Mouse (Mus musculus): ENCODE results near the gene 2310022B05Rik. TPM values are rescaled to one million over a fixed set of nuclear protein-coding genes. Genes with fewer than 3 reads are reported as not detected.

Gene 2310022B05Rik
- total and polyA plus RNA-seq, 2 experiments from 2014 or later: 31.4 to 87.6 TPM

GRCm38 (mm10) chr8:124617266-124617869 is 45.8 kb downstream of the 2310022B05Rik start:
- ATAC-seq (ENCODE audit: low FRiP score) (peak; percentile 68), DNase-seq (ENCODE audit: low spot score) (peak; percentile 87)
- Histone ChIP-seq H3K4me2 (ENCODE audit: low read depth, low read length, poor library complexity, severe bottlenecking) (peak overlapping the region; percentile 56), H3K36me3 (ENCODE audit: insufficient read depth, low read length) (no peaks in the 10 kb centered on the region), H3K9ac (replicated peaks; ENCODE audit: low read length, poor library complexity, severe bottlenecking) (peak overlapping the region; percentile 46), H3K27me3 (ENCODE audit: insufficient read depth, low read length) (no peaks in the 10 kb centered on the region), H3K4me1 (ENCODE audit: insufficient read depth, low read length) (0 out of 2 replicates have a peak, but pooled peaks cover 4% of the 10 kb centered on the region), H3K27ac (ENCODE audit: low read depth, low read length) (peak overlapping the region; percentile 70), H3K4me3 (ENCODE audit: low read depth, low read length) (peak overlapping the region; percentile 18; the same call in 1 of the 2 replicates), H3K9me3 (ENCODE audit: low read length) (no peaks in the 10 kb centered on the region)
- 10% methylated on average over 17 of the region's 17 CpGs for WGBS
- peak; percentile 95 for TF ChIP-seq CTCF (IDR thresholded peaks at IDR 0.05)

- Histone ChIP-seq H3K9me3 (ENCODE audit: low read length) (no peaks in the 10 kb centered on the region), H3K27me3 (ENCODE audit: insufficient read depth, low read length) (no peaks in the 10 kb centered on the region), H3K4me3 (ENCODE audit: low read depth, low read length) (no peak overlapping the region), H3K9ac (replicated peaks; ENCODE audit: low read length, poor library complexity, severe bottlenecking) (no peak overlapping the region), H3K4me1 (ENCODE audit: insufficient read depth, low read length) (0 out of 2 replicates have a peak, but pooled peaks cover 4% of the 10 kb centered on the region), H3K4me2 (ENCODE audit: low read depth, low read length, poor library complexity, severe bottlenecking) (no peak overlapping the region), H3K36me3 (ENCODE audit: insufficient read depth, low read length) (no peaks in the 10 kb centered on the region), H3K27ac (ENCODE audit: low read depth, low read length) (no peak overlapping the region)
- WGBS: 84% methylated on average over 5 of the region's 6 CpGs
- ATAC-seq (ENCODE audit: low FRiP score): no peak
- DNase-seq (ENCODE audit: low spot score): no peak
- no peak for TF ChIP-seq CTCF (IDR thresholded peaks at IDR 0.05)
Measured at GRCm38 (mm10) chr8:124614325-124614724, 48.8 kb downstream of the 2310022B05Rik start.

- Histone ChIP-seq H3K27me3 (ENCODE audit: insufficient read depth, low read length) (no peaks in the 10 kb centered on the region), H3K9me3 (ENCODE audit: low read length) (no peaks in the 10 kb centered on the region), H3K4me2 (ENCODE audit: low read depth, low read length, poor library complexity, severe bottlenecking) (no peak overlapping the region), H3K9ac (replicated peaks; ENCODE audit: low read length, poor library complexity, severe bottlenecking) (no peak overlapping the region), H3K36me3 (ENCODE audit: insufficient read depth, low read length) (no peaks in the 10 kb centered on the region), H3K4me3 (ENCODE audit: low read depth, low read length) (no peak overlapping the region), H3K27ac (ENCODE audit: low read depth, low read length) (no peak overlapping the region), H3K4me1 (ENCODE audit: insufficient read depth, low read length) (no peaks in the 10 kb centered on the region)
- no peak for TF ChIP-seq CTCF (IDR thresholded peaks at IDR 0.05)
- DNase-seq (ENCODE audit: low spot score) (no peak), ATAC-seq (ENCODE audit: low FRiP score) (no peak)
- 75% methylated on average over 9 of the region's 9 CpGs for WGBS
Measured at GRCm38 (mm10) chr8:124608972-124609353, 54.2 kb downstream of the 2310022B05Rik start.

- Histone ChIP-seq H3K9me3 (ENCODE audit: low read length) (no peaks in the 10 kb centered on the region), H3K4me1 (ENCODE audit: insufficient read depth, low read length) (no peaks in the 10 kb centered on the region), H3K27ac (ENCODE audit: low read depth, low read length) (no peak overlapping the region), H3K27me3 (ENCODE audit: insufficient read depth, low read length) (no peaks in the 10 kb centered on the region), H3K4me2 (ENCODE audit: low read depth, low read length, poor library complexity, severe bottlenecking) (no peak overlapping the region), H3K36me3 (ENCODE audit: insufficient read depth, low read length) (no peaks in the 10 kb centered on the region), H3K4me3 (ENCODE audit: low read depth, low read length) (no peak overlapping the region), H3K9ac (replicated peaks; ENCODE audit: low read length, poor library complexity, severe bottlenecking) (no peak overlapping the region)
- 74% methylated on average over 13 of the region's 13 CpGs for WGBS
- peak; percentile 65 for TF ChIP-seq CTCF (IDR thresholded peaks at IDR 0.05)
- ATAC-seq (ENCODE audit: low FRiP score): no peak
- DNase-seq (ENCODE audit: low spot score): peak; percentile 28
Measured at GRCm38 (mm10) chr8:124608239-124608971, 54.8 kb downstream of the 2310022B05Rik start.

GRCm38 (mm10) chr8:124604066-124604465 is 59.1 kb downstream of the 2310022B05Rik start:
- DNase-seq (ENCODE audit: low spot score) (no peak), ATAC-seq (ENCODE audit: low FRiP score) (no peak)
- no peaks in the 10 kb centered on the region for H3K4me1 ChIP-seq (ENCODE audit: insufficient read depth, low read length)
- H3K9ac ChIP-seq (replicated peaks; ENCODE audit: low read length, poor library complexity, severe bottlenecking): no peak overlapping the region
- H3K27ac ChIP-seq (ENCODE audit: low read depth, low read length): no peak overlapping the region
- no peak overlapping the region for H3K4me3 ChIP-seq (ENCODE audit: low read depth, low read length)
- 0 out of 2 replicates have a peak, but pooled peaks have one; percentile 14 for TF ChIP-seq CTCF (IDR thresholded peaks at IDR 0.05)
- H3K9me3 ChIP-seq (ENCODE audit: low read length): no peaks in the 10 kb centered on the region
- 71% methylated on average over 5 of the region's 5 CpGs for WGBS
- H3K4me2 ChIP-seq (ENCODE audit: low read depth, low read length, poor library complexity, severe bottlenecking): no peak overlapping the region
- H3K27me3 ChIP-seq (ENCODE audit: insufficient read depth, low read length): no peaks in the 10 kb centered on the region
- no peaks in the 10 kb centered on the region for H3K36me3 ChIP-seq (ENCODE audit: insufficient read depth, low read length)

- no peaks in the 10 kb centered on the region for H3K27me3 ChIP-seq (ENCODE audit: insufficient read depth, low read length)
- 80% methylated on average over 4 of the region's 4 CpGs for WGBS
- H3K9me3 ChIP-seq (ENCODE audit: low read length): no peaks in the 10 kb centered on the region
- no peak for DNase-seq (ENCODE audit: low spot score)
- no peak overlapping the region for H3K27ac ChIP-seq (ENCODE audit: low read depth, low read length)
- no peak overlapping the region for H3K9ac ChIP-seq (replicated peaks; ENCODE audit: low read length, poor library complexity, severe bottlenecking)
- no peak for ATAC-seq (ENCODE audit: low FRiP score)
- no peaks in the 10 kb centered on the region for H3K4me1 ChIP-seq (ENCODE audit: insufficient read depth, low read length)
- H3K36me3 ChIP-seq (ENCODE audit: insufficient read depth, low read length): no peaks in the 10 kb centered on the region
- H3K4me2 ChIP-seq (ENCODE audit: low read depth, low read length, poor library complexity, severe bottlenecking): no peak overlapping the region
- no peak overlapping the region for H3K4me3 ChIP-seq (ENCODE audit: low read depth, low read length)
- TF ChIP-seq CTCF (IDR thresholded peaks at IDR 0.05): no peak
Measured at GRCm38 (mm10) chr8:124589393-124589792, 73.8 kb downstream of the 2310022B05Rik start.
